Mouse (Mus musculus): ENCODE measurements around the gene Scarf1.

Scarf1 gene

GRCm38 (mm10) chr11:75470675-75471074 lies 42.7 kb upstream of the Scarf1 start:
- TF ChIP-seq POU5F1 (IDR thresholded peaks at IDR 0.05; ENCODE audit: borderline replicate concordance, low read length), result no peak
- no peak for TF ChIP-seq CTCF (conservative IDR thresholded peaks at IDR 0.05; ENCODE audit: low read length)
- TF ChIP-seq NANOG (IDR thresholded peaks at IDR 0.05; ENCODE audit: borderline replicate concordance, low read length), result no peak
- Histone ChIP-seq H3K36me3 (ENCODE audit: insufficient read depth, low read length) (peaks cover 4% of the 10 kb centered on the region), H3K27me3 (ENCODE audit: insufficient read depth, low read length) (peaks cover 20% of the 10 kb centered on the region), H3K4me1 (replicated peaks; ENCODE audit: low read depth, low read length) (peaks cover 33% of the 10 kb centered on the region), H3K9me3 (ENCODE audit: low read length) (no peaks in the 10 kb centered on the region; the same call in 1 of the 2 replicates), H3K4me3 (replicated peaks; ENCODE audit: low read length) (no peak overlapping the region)

DNA sequence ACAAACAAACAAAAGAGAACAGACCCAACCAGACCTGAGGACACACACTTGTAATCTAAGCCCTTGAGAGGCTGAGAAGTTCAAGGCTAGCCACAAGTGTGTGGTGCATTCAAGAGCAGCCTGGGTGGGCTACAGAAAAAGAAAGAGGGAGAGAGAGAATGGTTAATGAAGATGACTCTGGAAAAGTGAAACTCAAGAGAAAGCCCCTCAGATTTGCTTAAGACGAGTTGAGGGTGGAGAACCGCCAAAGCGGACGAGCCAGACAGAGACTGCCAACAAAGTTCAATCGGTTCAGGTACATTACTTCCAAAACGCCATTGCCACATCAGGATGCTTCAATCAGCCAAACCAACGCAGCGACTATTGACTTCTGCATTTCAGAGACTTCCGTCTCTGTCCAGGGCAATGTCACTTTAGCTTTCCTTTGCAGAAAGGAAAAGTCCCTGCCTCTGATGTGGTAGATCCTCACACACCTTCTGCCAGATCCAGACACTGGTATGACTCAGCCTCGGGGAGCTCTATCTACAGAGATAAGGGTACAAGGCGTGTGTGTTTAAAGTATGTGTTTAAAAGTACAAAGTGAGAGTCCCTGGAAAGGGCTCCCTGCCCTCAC lies 40.8 kb upstream of the Scarf1 start:
- peaks cover 29% of the 10 kb centered on the region for H3K27me3 ChIP-seq (ENCODE audit: insufficient read depth, low read length)
- TF ChIP-seq NANOG (IDR thresholded peaks at IDR 0.05; ENCODE audit: borderline replicate concordance, low read length) (no peak), POU5F1 (IDR thresholded peaks at IDR 0.05; ENCODE audit: borderline replicate concordance, low read length) (no peak), CTCF (conservative IDR thresholded peaks at IDR 0.05; ENCODE audit: low read length) (no peak)
- peaks cover 27% of the 10 kb centered on the region for H3K4me1 ChIP-seq (replicated peaks; ENCODE audit: low read depth, low read length)
- H3K9me3 ChIP-seq (ENCODE audit: low read length), result no peaks in the 10 kb centered on the region; the same call in 1 of the 2 replicates
- H3K4me3 ChIP-seq (replicated peaks; ENCODE audit: low read length), result no peak overlapping the region
- H3K36me3 ChIP-seq (ENCODE audit: insufficient read depth, low read length), result no peaks in the 10 kb centered on the region

DNA sequence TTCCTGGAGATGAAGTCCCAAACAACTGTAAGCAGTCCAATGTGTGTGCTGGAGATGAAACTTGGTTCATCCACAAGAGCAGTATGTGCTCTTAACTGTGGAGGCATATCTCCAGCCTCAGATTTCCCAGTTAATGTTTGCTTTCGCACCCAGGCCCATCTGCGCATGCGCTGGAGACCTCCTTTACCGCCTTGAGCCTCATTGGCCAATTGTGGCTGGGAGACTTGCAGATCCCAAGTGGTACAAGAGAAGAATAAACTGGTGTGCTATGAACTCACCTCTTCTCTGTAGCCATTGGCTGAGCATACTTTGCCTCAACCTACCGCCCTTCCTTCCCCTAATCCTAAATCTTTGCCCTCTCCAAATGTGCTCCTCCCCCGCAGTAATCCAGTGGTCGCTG lies 40.0 kb upstream of the Scarf1 start:
- H3K36me3 ChIP-seq (ENCODE audit: insufficient read depth, low read length), result no peaks in the 10 kb centered on the region
- TF ChIP-seq POU5F1 (IDR thresholded peaks at IDR 0.05; ENCODE audit: borderline replicate concordance, low read length) (no peak), CTCF (conservative IDR thresholded peaks at IDR 0.05; ENCODE audit: low read length) (no peak), NANOG (IDR thresholded peaks at IDR 0.05; ENCODE audit: borderline replicate concordance, low read length) (no peak)

DNA sequence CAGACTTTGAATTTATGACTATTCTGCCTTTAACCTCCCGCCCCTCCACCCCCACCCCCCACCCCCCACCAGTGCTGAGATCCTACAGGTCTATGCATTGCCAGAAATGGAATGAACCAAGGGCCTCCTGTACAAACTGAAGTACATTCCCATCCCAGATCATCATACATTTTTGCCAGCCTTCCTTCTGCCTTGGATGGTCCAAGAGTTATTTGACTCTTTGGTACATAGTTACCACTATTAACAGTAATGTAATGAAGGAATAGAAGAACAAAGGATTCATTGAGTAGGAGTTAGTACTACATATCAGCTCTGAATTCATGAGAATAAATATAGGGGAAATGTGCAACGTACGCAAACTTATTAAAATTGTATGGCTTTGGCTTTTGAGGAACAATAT lies 27.1 kb upstream of the Scarf1 start:
- Histone ChIP-seq H3K9me3 (ENCODE audit: low read length) (no peaks in the 10 kb centered on the region), H3K4me1 (replicated peaks; ENCODE audit: low read depth, low read length) (peaks cover 28% of the 10 kb centered on the region), H3K27me3 (ENCODE audit: insufficient read depth, low read length) (no peaks in the 10 kb centered on the region), H3K4me3 (replicated peaks; ENCODE audit: low read length) (0 out of 2 replicates have a peak overlapping the region, but pooled peaks have one; percentile 99), H3K36me3 (ENCODE audit: insufficient read depth, low read length) (peaks cover 38% of the 10 kb centered on the region)
- TF ChIP-seq NANOG (IDR thresholded peaks at IDR 0.05; ENCODE audit: borderline replicate concordance, low read length), result no peak

More for the DNA sequence above, 40.0 kb upstream of the Scarf1 start:
- H3K27me3 ChIP-seq (ENCODE audit: insufficient read depth, low read length), result peaks cover 25% of the 10 kb centered on the region
- no peaks in the 10 kb centered on the region; the same call in 1 of the 2 replicates for H3K9me3 ChIP-seq (ENCODE audit: low read length)
- peaks cover 19% of the 10 kb centered on the region for H3K4me1 ChIP-seq (replicated peaks; ENCODE audit: low read depth, low read length)
- no peak overlapping the region for H3K4me3 ChIP-seq (replicated peaks; ENCODE audit: low read length)

DNA sequence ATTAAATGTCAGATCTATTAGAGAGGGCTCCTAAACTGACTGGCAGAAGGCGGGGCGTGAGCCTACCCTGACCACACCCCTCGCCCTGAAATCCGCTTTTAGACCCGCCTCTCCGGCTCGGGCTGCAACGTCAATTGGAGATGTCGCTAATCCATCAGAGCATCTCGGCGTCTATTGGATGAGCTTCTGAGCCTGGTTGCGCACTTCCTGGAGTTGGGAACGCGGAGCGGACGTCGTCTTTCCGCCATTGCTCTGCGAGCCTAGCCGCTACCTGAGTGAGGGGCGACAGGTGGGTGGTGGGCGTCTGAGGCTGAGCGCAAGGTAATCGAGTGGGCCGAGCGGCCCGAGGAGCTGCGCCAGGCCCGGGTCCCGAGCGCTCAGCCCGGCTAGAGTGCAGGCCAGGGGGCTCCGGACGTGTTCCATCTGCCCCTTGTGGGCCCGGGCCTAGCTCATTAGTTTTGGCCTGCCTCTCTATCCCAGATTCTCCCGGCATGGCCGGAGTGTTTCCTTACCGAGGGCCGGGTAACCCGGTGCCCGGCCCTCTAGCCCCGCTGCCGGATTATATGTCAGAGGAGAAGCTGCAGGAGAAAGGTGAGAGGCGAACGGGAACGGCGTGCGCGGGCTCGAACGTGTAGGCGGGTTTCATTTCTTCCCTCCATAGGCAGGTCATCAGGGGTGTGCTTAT lies 26.6 kb upstream of the Scarf1 start, which contains the start of gene Prpf8:
TSS of gene Prpf8 (plus strand) at position 216 of the 685 bp plus-strand sequence.
- Histone ChIP-seq H3K4me1 (replicated peaks; ENCODE audit: low read depth, low read length) (peaks cover 28% of the 10 kb centered on the region), H3K4me3 (replicated peaks; ENCODE audit: low read length) (peak within 1 kb of the TSS; percentile 99), H3K27me3 (ENCODE audit: insufficient read depth, low read length) (no peaks in the 10 kb centered on the region), H3K9me3 (ENCODE audit: low read length) (no peaks in the 10 kb centered on the region), H3K36me3 (ENCODE audit: insufficient read depth, low read length) (peaks cover 44% of the 10 kb centered on the region)
- TF ChIP-seq NANOG (IDR thresholded peaks at IDR 0.05; ENCODE audit: borderline replicate concordance, low read length), result no peak
- TF ChIP-seq CTCF (conservative IDR thresholded peaks at IDR 0.05; ENCODE audit: low read length), result no peak
- TF ChIP-seq POU5F1 (IDR thresholded peaks at IDR 0.05; ENCODE audit: borderline replicate concordance, low read length), result no peak

GRCm38 (mm10) chr11:75487496-75487895 lies 25.8 kb upstream of the Scarf1 start:
- Histone ChIP-seq H3K4me3 (replicated peaks; ENCODE audit: low read length) (peak overlapping the region; percentile 99), H3K27me3 (ENCODE audit: insufficient read depth, low read length) (no peaks in the 10 kb centered on the region), H3K4me1 (replicated peaks; ENCODE audit: low read depth, low read length) (peaks cover 28% of the 10 kb centered on the region), H3K9me3 (ENCODE audit: low read length) (no peaks in the 10 kb centered on the region), H3K36me3 (ENCODE audit: insufficient read depth, low read length) (peaks cover 51% of the 10 kb centered on the region)
- TF ChIP-seq NANOG (IDR thresholded peaks at IDR 0.05; ENCODE audit: borderline replicate concordance, low read length) (no peak), POU5F1 (IDR thresholded peaks at IDR 0.05; ENCODE audit: borderline replicate concordance, low read length) (no peak), CTCF (conservative IDR thresholded peaks at IDR 0.05; ENCODE audit: low read length) (no peak)

GRCm38 (mm10) chr11:75494296-75495049 lies 18.9 kb upstream of the Scarf1 start:
- Histone ChIP-seq H3K4me1 (replicated peaks; ENCODE audit: low read depth, low read length) (peaks cover 4% of the 10 kb centered on the region; the same call in 1 of the 2 replicates), H3K9me3 (ENCODE audit: low read length) (no peaks in the 10 kb centered on the region), H3K27me3 (ENCODE audit: insufficient read depth, low read length) (no peaks in the 10 kb centered on the region), H3K36me3 (ENCODE audit: insufficient read depth, low read length) (peaks cover 100% of the 10 kb centered on the region), H3K4me3 (replicated peaks; ENCODE audit: low read length) (no peak overlapping the region)
- TF ChIP-seq POU5F1 (IDR thresholded peaks at IDR 0.05; ENCODE audit: borderline replicate concordance, low read length) (no peak), NANOG (IDR thresholded peaks at IDR 0.05; ENCODE audit: borderline replicate concordance, low read length) (no peak), CTCF (conservative IDR thresholded peaks at IDR 0.05; ENCODE audit: low read length) (no peak)

- Histone ChIP-seq H3K4me1 (replicated peaks; ENCODE audit: low read depth, low read length) (no peaks in the 10 kb centered on the region), H3K36me3 (ENCODE audit: insufficient read depth, low read length) (peaks cover 100% of the 10 kb centered on the region), H3K27me3 (ENCODE audit: insufficient read depth, low read length) (no peaks in the 10 kb centered on the region), H3K9me3 (ENCODE audit: low read length) (no peaks in the 10 kb centered on the region), H3K4me3 (replicated peaks; ENCODE audit: low read length) (no peak overlapping the region)
- TF ChIP-seq NANOG (IDR thresholded peaks at IDR 0.05; ENCODE audit: borderline replicate concordance, low read length), result no peak
Measured at GRCm38 (mm10) chr11:75498126-75498525, 15.2 kb upstream of the Scarf1 start.

All from E14TG2a.4 (cell line).